Mouse (Mus musculus) neural tube, embryonic 12.5 days (tissue): ENCODE measurements at regions not wholly inside any gene's neighbourhood (a gene's known extent, or its start where the extent isn't known, plus 50 kb on each side); places are given as distances from the start of the nearest gene placed in this dataset.

Experiments
- ATAC-seq: fragments of 200-750 bp; cut with Nextera tagmentation; 2 replicates; pipeline ENCODE4 v1.8.0; 2017; ENCODE audit warnings: low read depth, mild to moderate bottlenecking, moderate TSS enrichment, moderate library complexity; ENCODE audit not compliant: low FRiP score
- H3K27ac ChIP-seq: fragments of 300-500 bp; sonication (generic); 2 replicates; pipeline ENCODE4 v1.5.1; 2016
- H3K27me3 ChIP-seq: fragments of 300-500 bp; sonication (generic); replicated peaks from 2 replicates; pipeline ENCODE4 v1.6.1; 2016; ENCODE audit warnings: mild to moderate bottlenecking
- H3K36me3 ChIP-seq: fragments of 300-500 bp; sonication (generic); 2 replicates; pipeline ENCODE4 v1.6.1; 2016; ENCODE audit warnings: mild to moderate bottlenecking
- H3K4me1 ChIP-seq: fragments of 300-500 bp; sonication (generic); 2 replicates; pipeline ENCODE4 v1.6.1; 2016
- H3K4me2 ChIP-seq: fragments of 300-500 bp; sonication (generic); replicated peaks from 2 replicates; pipeline ENCODE4 v1.6.1; 2016; ENCODE audit warnings: mild to moderate bottlenecking
- H3K4me3 ChIP-seq: fragments of 300-500 bp; sonication (generic); 2 replicates; pipeline ENCODE4 v1.5.1; 2016
- H3K9ac ChIP-seq: fragments of 300-500 bp; sonication (generic); 2 replicates; pipeline ENCODE4 v1.6.1; 2016; ENCODE audit warnings: mild to moderate bottlenecking
- H3K9me3 ChIP-seq: fragments of 300-500 bp; sonication (generic); 2 replicates; pipeline ENCODE4 v1.6.1; 2016; ENCODE audit warnings: mild to moderate bottlenecking
- WGBS: fragments of 180-500 bp; shearing (Covaris S2); methylation state at CpG from one replicate; pipeline ENCODE4 v1.1.7; 2016; 5-methylcytosine and 5-hydroxymethylcytosine counted together

- 70% methylated on average over 8 of the region's 8 CpGs for WGBS
- no peaks in the 10 kb centered on the region for H3K9me3 ChIP-seq
- no peaks in the 10 kb centered on the region for H3K4me1 ChIP-seq
- H3K9ac ChIP-seq: no peak overlapping the region
- H3K4me2 ChIP-seq: no peak overlapping the region
- H3K4me3 ChIP-seq: no peak overlapping the region
- no peaks in the 10 kb centered on the region for H3K36me3 ChIP-seq
- H3K27me3 ChIP-seq: no peaks in the 10 kb centered on the region
- no peak for ATAC-seq
- no peak overlapping the region for H3K27ac ChIP-seq
These were observed 57.2 kb upstream of the Map4k3 start for GRCm38 (mm10) chr17:80785476-80785875.

DNA sequence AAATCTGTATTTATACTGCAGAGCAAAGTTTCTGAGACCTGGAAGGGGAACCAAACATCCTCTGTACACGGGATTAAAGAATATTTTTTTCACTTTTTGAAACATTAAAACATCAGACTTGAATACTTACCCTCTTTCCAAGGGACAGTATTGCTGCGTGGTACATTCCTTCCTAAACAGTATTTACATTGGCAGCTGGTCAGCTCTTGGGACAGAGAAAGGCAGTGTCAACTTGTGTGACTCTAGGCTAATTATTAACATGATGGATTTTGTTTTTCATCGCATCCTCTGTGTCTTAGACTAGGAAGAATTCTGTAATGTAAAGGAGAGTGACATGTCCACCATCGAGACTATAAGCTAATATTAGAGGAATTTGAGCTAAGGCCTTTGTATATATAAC is 56.8 kb upstream of the Map4k3 start:
- Histone ChIP-seq H3K9ac (no peak overlapping the region), H3K4me3 (no peak overlapping the region), H3K36me3 (no peaks in the 10 kb centered on the region), H3K27ac (no peak overlapping the region), H3K4me2 (no peak overlapping the region), H3K27me3 (no peaks in the 10 kb centered on the region), H3K4me1 (no peaks in the 10 kb centered on the region), H3K9me3 (no peaks in the 10 kb centered on the region)
- no peak for ATAC-seq
- 70% methylated on average over 4 of the region's 4 CpGs for WGBS

GRCm38 (mm10) chr17:80782233-80782632 is 53.9 kb upstream of the Map4k3 start:
- no peak overlapping the region for H3K27ac ChIP-seq
- no peaks in the 10 kb centered on the region for H3K27me3 ChIP-seq
- no peak for ATAC-seq
- no peaks in the 10 kb centered on the region for H3K36me3 ChIP-seq
- H3K9ac ChIP-seq: no peak overlapping the region
- 5% methylated on average over 1 of the region's 1 CpGs for WGBS
- no peak overlapping the region for H3K4me2 ChIP-seq
- H3K9me3 ChIP-seq: no peaks in the 10 kb centered on the region
- H3K4me1 ChIP-seq: no peaks in the 10 kb centered on the region
- H3K4me3 ChIP-seq: no peak overlapping the region

GRCm38 (mm10) chr17:80781621-80782020 is 53.3 kb upstream of the Map4k3 start:
- WGBS: 87% methylated on average over 12 of the region's 12 CpGs
- Histone ChIP-seq H3K4me3 (no peak overlapping the region), H3K27ac (no peak overlapping the region), H3K9me3 (no peaks in the 10 kb centered on the region), H3K4me1 (no peaks in the 10 kb centered on the region), H3K27me3 (no peaks in the 10 kb centered on the region), H3K36me3 (no peaks in the 10 kb centered on the region), H3K4me2 (no peak overlapping the region), H3K9ac (no peak overlapping the region)
- no peak for ATAC-seq

GRCm38 (mm10) chr17:80780303-80780702 is 52.0 kb upstream of the Map4k3 start:
- 49% methylated on average over 7 of the region's 7 CpGs for WGBS
- Histone ChIP-seq H3K4me2 (no peak overlapping the region), H3K27ac (no peak overlapping the region), H3K9ac (no peak overlapping the region), H3K4me1 (no peaks in the 10 kb centered on the region), H3K4me3 (no peak overlapping the region), H3K9me3 (no peaks in the 10 kb centered on the region), H3K27me3 (no peaks in the 10 kb centered on the region), H3K36me3 (no peaks in the 10 kb centered on the region)
- peak; percentile 81; the same call in 1 of the 2 replicates for ATAC-seq

DNA sequence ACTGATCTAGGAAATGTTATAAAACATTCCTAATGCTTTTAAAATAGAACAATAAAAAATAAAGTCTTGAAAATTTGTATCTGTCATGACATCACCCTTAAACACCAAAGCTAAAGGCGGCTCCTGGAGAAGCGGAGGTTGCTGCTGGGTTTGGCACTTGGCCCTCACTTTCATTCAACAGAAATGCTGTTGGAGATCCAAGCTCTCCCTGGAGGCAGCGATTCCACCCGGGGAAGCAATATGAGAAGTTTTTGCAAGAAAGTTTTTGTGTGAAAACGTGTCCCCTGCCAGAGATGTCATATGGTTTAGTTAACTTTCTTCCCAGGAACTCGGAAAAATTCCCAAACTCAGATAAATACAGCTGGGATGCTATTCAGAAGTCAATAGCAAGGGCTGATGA is 51.5 kb upstream of the Map4k3 start:
- H3K4me2 ChIP-seq: no peak overlapping the region
- no peaks in the 10 kb centered on the region for H3K36me3 ChIP-seq
- no peak overlapping the region for H3K27ac ChIP-seq
- ATAC-seq: no peak
- 80% methylated on average over 6 of the region's 6 CpGs for WGBS
- H3K27me3 ChIP-seq: no peaks in the 10 kb centered on the region
- no peak overlapping the region for H3K4me3 ChIP-seq
- H3K4me1 ChIP-seq: no peaks in the 10 kb centered on the region
- no peaks in the 10 kb centered on the region for H3K9me3 ChIP-seq
- H3K9ac ChIP-seq: no peak overlapping the region
